Mouse (Mus musculus): ENCODE data around the gene 3110040M04Rik. TPM values are rescaled to one million over a fixed set of nuclear protein-coding genes. Genes with fewer than 3 reads are reported as not detected.
"Not testable (repeated sequence)": the region's sequence is repeated elsewhere in the genome, so short reads cannot be mapped to it uniquely, and the experiment has no call there.

The 3110040M04Rik gene
- polyA plus RNA-seq, 1 experiment = not detected

GRCm38 (mm10) chr1:151188469-151188868, 15.5 kb upstream of the 3110040M04Rik start:
- H3K4me1 ChIP-seq (ENCODE audit: control insufficient read depth, insufficient read depth, low read length) = no peaks in the 10 kb centered on the region
- H3K4me3 ChIP-seq (ENCODE audit: insufficient read depth, low read depth, low read length) = no peak overlapping the region
- TF ChIP-seq POLR2A (IDR thresholded peaks at IDR 0.05; ENCODE audit: insufficient read depth, low read depth, low read length) (no peak), CTCF (IDR thresholded peaks at IDR 0.05; ENCODE audit: insufficient read depth, low read depth, low read length) (no peak)
- no peak overlapping the region for H3K27ac ChIP-seq (ENCODE audit: insufficient read depth, low read depth, low read length)
- 80% methylated on average over 4 of the region's 4 CpGs for WGBS

GRCm38 (mm10) chr1:151192075-151192474, 11.8 kb upstream of the 3110040M04Rik start, which contains the start of gene Gm8947:
Gene Gm8947 (plus strand): TSS chr1:151192376.
- H3K27ac ChIP-seq (ENCODE audit: insufficient read depth, low read depth, low read length); H3K4me1 ChIP-seq (ENCODE audit: control insufficient read depth, insufficient read depth, low read length); H3K4me3 ChIP-seq (ENCODE audit: insufficient read depth, low read depth, low read length): not testable (repeated sequence)
- 100% methylated on average over 2 of the region's 7 CpGs for WGBS

GRCm38 (mm10) chr1:151192739-151193138, 11.2 kb upstream of the 3110040M04Rik start:
- H3K4me3 ChIP-seq (ENCODE audit: insufficient read depth, low read depth, low read length); H3K27ac ChIP-seq (ENCODE audit: insufficient read depth, low read depth, low read length); H3K4me1 ChIP-seq (ENCODE audit: control insufficient read depth, insufficient read depth, low read length): not testable (repeated sequence)
- WGBS = 96% methylated on average over 15 of the region's 15 CpGs

GRCm38 (mm10) chr1:151195986-151196385, 7.9 kb upstream of the 3110040M04Rik start:
- not testable (repeated sequence) for H3K4me3 ChIP-seq (ENCODE audit: insufficient read depth, low read depth, low read length); H3K4me1 ChIP-seq (ENCODE audit: control insufficient read depth, insufficient read depth, low read length); H3K27ac ChIP-seq (ENCODE audit: insufficient read depth, low read depth, low read length)
- 64% methylated on average over 4 of the region's 4 CpGs for WGBS

GRCm38 (mm10) chr1:151196690-151197089, 7.2 kb upstream of the 3110040M04Rik start:
- H3K27ac ChIP-seq (ENCODE audit: insufficient read depth, low read depth, low read length); H3K4me1 ChIP-seq (ENCODE audit: control insufficient read depth, insufficient read depth, low read length): not testable (repeated sequence)
- WGBS = 95% methylated on average over 3 of the region's 3 CpGs

GRCm38 (mm10) chr1:151198120-151198519, 5.8 kb upstream of the 3110040M04Rik start, which contains the start of gene Gm47995:
Gene Gm47995 (plus strand): TSS chr1:151198448.
- H3K4me3 ChIP-seq (ENCODE audit: insufficient read depth, low read depth, low read length); H3K27ac ChIP-seq (ENCODE audit: insufficient read depth, low read depth, low read length); H3K4me1 ChIP-seq (ENCODE audit: control insufficient read depth, insufficient read depth, low read length): not testable (repeated sequence)
- 88% methylated on average over 3 of the region's 4 CpGs for WGBS

More at GRCm38 (mm10) chr1:151196690-151197089, 7.2 kb upstream of the 3110040M04Rik start:
- H3K4me3 ChIP-seq (ENCODE audit: insufficient read depth, low read depth, low read length) = not testable (repeated sequence)

- H3K4me3 ChIP-seq (ENCODE audit: insufficient read depth, low read depth, low read length) = not testable (repeated sequence)
Observed at GRCm38 (mm10) chr1:151200620-151201019, 3.3 kb upstream of the 3110040M04Rik start.

GRCm38 (mm10) chr1:151202771-151203170, 1.1 kb upstream of the 3110040M04Rik start:
- not testable (repeated sequence) for H3K4me3 ChIP-seq (ENCODE audit: insufficient read depth, low read depth, low read length); H3K27ac ChIP-seq (ENCODE audit: insufficient read depth, low read depth, low read length); H3K4me1 ChIP-seq (ENCODE audit: control insufficient read depth, insufficient read depth, low read length)
- 83% methylated on average over 4 of the region's 5 CpGs for WGBS

More at GRCm38 (mm10) chr1:151200620-151201019, 3.3 kb upstream of the 3110040M04Rik start:
- H3K4me1 ChIP-seq (ENCODE audit: control insufficient read depth, insufficient read depth, low read length); H3K27ac ChIP-seq (ENCODE audit: insufficient read depth, low read depth, low read length): not testable (repeated sequence)

GRCm38 (mm10) chr1:151208493-151208892, 4.6 kb downstream of the 3110040M04Rik start:
- not testable (repeated sequence) for H3K4me1 ChIP-seq (ENCODE audit: control insufficient read depth, insufficient read depth, low read length); H3K4me3 ChIP-seq (ENCODE audit: insufficient read depth, low read depth, low read length); H3K27ac ChIP-seq (ENCODE audit: insufficient read depth, low read depth, low read length)
- 80% methylated on average over 4 of the region's 5 CpGs for WGBS

GRCm38 (mm10) chr1:151208944-151209343, 5.0 kb downstream of the 3110040M04Rik start:
- H3K4me1 ChIP-seq (ENCODE audit: control insufficient read depth, insufficient read depth, low read length); H3K4me3 ChIP-seq (ENCODE audit: insufficient read depth, low read depth, low read length); H3K27ac ChIP-seq (ENCODE audit: insufficient read depth, low read depth, low read length): not testable (repeated sequence)

GRCm38 (mm10) chr1:151209824-151210355, 6.0 kb downstream of the 3110040M04Rik start, which contains the start of gene Gm47996:
Gene Gm47996 (plus strand): TSS chr1:151210131.
- 99% methylated on average over 5 of the region's 8 CpGs for WGBS
- H3K4me3 ChIP-seq (ENCODE audit: insufficient read depth, low read depth, low read length); H3K4me1 ChIP-seq (ENCODE audit: control insufficient read depth, insufficient read depth, low read length); H3K27ac ChIP-seq (ENCODE audit: insufficient read depth, low read depth, low read length): not testable (repeated sequence)

- 97% methylated on average over 5 of the region's 5 CpGs for WGBS
Observed at GRCm38 (mm10) chr1:151211666-151212065, 7.7 kb downstream of the 3110040M04Rik start.

More at GRCm38 (mm10) chr1:151211666-151212065, 7.7 kb downstream of the 3110040M04Rik start:
- not testable (repeated sequence) for H3K27ac ChIP-seq (ENCODE audit: insufficient read depth, low read depth, low read length); H3K4me1 ChIP-seq (ENCODE audit: control insufficient read depth, insufficient read depth, low read length); H3K4me3 ChIP-seq (ENCODE audit: insufficient read depth, low read depth, low read length)

All from olfactory bulb, adult 2 months (tissue).